Mouse (Mus musculus) kidney, embryonic 15.5 days (tissue): ENCODE results near the gene Ckm. TPM values are rescaled to one million over a fixed set of nuclear protein-coding genes. Genes with fewer than 3 reads are reported as not detected.

Source experiments
- ATAC-seq: fragments of 200-750 bp; cut with Nextera tagmentation; replicated peaks from 2 replicates; pipeline ENCODE4 v1.8.0; 2017; ENCODE audit warnings: moderate TSS enrichment; ENCODE audit not compliant: low FRiP score
- H3K27ac ChIP-seq: fragments of 300-500 bp; sonication (generic); 2 replicates; pipeline ENCODE4 v1.5.1; 2015; ENCODE audit warnings: mild to moderate bottlenecking, inconsistent platforms
- H3K27me3 ChIP-seq: fragments of 300-500 bp; sonication (generic); 2 replicates; pipeline ENCODE4 v1.6.1; 2015; ENCODE audit warnings: inconsistent platforms
- H3K36me3 ChIP-seq: fragments of 300-500 bp; sonication (generic); 2 replicates; pipeline ENCODE4 v1.6.1; 2015; ENCODE audit warnings: inconsistent platforms
- H3K4me1 ChIP-seq: fragments of 300-500 bp; sonication (generic); 2 replicates; pipeline ENCODE4 v1.6.1; 2015; ENCODE audit warnings: inconsistent platforms
- H3K4me2 ChIP-seq: fragments of 300-500 bp; sonication (generic); 2 replicates; pipeline ENCODE4 v1.6.1; 2015; ENCODE audit warnings: moderate library complexity, mild to moderate bottlenecking, inconsistent platforms
- H3K4me3 ChIP-seq: fragments of 300-500 bp; sonication (generic); replicated peaks from 2 replicates; pipeline ENCODE4 v1.5.1; 2015; ENCODE audit warnings: mild to moderate bottlenecking, inconsistent platforms
- H3K9ac ChIP-seq: fragments of 300-500 bp; sonication (generic); 2 replicates; pipeline ENCODE4 v1.6.1; 2015; ENCODE audit warnings: mild to moderate bottlenecking, inconsistent platforms
- H3K9me3 ChIP-seq: fragments of 300-500 bp; sonication (generic); replicated peaks from 2 replicates; pipeline ENCODE4 v1.6.1; 2016; ENCODE audit warnings: inconsistent platforms
- WGBS: fragments of 180-500 bp; shearing (Covaris S2); methylation state at CpG from one replicate; pipeline ENCODE4 v1.1.7; 2015; ENCODE audit warnings: mixed read lengths; 5-methylcytosine and 5-hydroxymethylcytosine counted together
- polyA plus RNA-seq: library from polyadenylated mRNA; unstranded; fragments of >200 nt; fragmentation: Nextera tagmentation; extraction: Ambion mirVana; gene quantifications from 2 replicates; pipeline ENCODE4 v1.2.1, GENCODE M21; 2015

The Ckm gene
- polyA plus RNA-seq, 1 experiment from 2014 or later = 22.6 TPM

GRCm38 (mm10) chr7:19399496-19400280, 4.9 kb upstream of the Ckm start:
- peak overlapping the region; percentile 41 for H3K4me3 ChIP-seq
- H3K27me3 ChIP-seq = peaks cover 48% of the 10 kb centered on the region
- H3K4me1 ChIP-seq = peaks cover 25% of the 10 kb centered on the region
- WGBS = 2% methylated on average over 27 of the region's 27 CpGs
- peak; percentile 40; the same call in 1 of the 2 replicates for ATAC-seq
- peak overlapping the region; percentile 71 for H3K4me2 ChIP-seq
- H3K9me3 ChIP-seq = peaks cover 5% of the 10 kb centered on the region; the same call in 1 of the 2 replicates
- peak overlapping the region; percentile 35 for H3K9ac ChIP-seq
- H3K27ac ChIP-seq = 0 out of 2 replicates have a peak overlapping the region, but pooled peaks have one; percentile 18
- H3K36me3 ChIP-seq = peaks cover 13% of the 10 kb centered on the region

- peaks cover 54% of the 10 kb centered on the region for H3K27me3 ChIP-seq
- no peak for ATAC-seq
- H3K4me2 ChIP-seq = no peak overlapping the region
- WGBS = 83% methylated on average over 4 of the region's 4 CpGs
- H3K9me3 ChIP-seq = peaks cover 5% of the 10 kb centered on the region; the same call in 1 of the 2 replicates
- H3K9ac ChIP-seq = no peak overlapping the region
- H3K27ac ChIP-seq = no peak overlapping the region
- H3K36me3 ChIP-seq = peaks cover 2% of the 10 kb centered on the region
- H3K4me3 ChIP-seq = no peak overlapping the region
- peaks cover 25% of the 10 kb centered on the region for H3K4me1 ChIP-seq
Measured at GRCm38 (mm10) chr7:19400946-19401345, 3.6 kb upstream of the Ckm start.

GRCm38 (mm10) chr7:19402535-19403112, 2.0 kb upstream of the Ckm start:
- Histone ChIP-seq H3K4me3 (no peak overlapping the region), H3K27me3 (peaks cover 64% of the 10 kb centered on the region), H3K9ac (no peak overlapping the region), H3K27ac (no peak overlapping the region), H3K36me3 (no peaks in the 10 kb centered on the region), H3K4me1 (peaks cover 25% of the 10 kb centered on the region), H3K9me3 (peaks cover 5% of the 10 kb centered on the region; the same call in 1 of the 2 replicates), H3K4me2 (no peak overlapping the region)
- no peak for ATAC-seq
- WGBS = 81% methylated on average over 9 of the region's 9 CpGs

- peak within 1 kb of the TSS; percentile 67 for H3K4me3 ChIP-seq
- WGBS = 1% methylated on average over 62 of the region's 62 CpGs
- ATAC-seq = peak; percentile 50
- H3K9me3 ChIP-seq = peaks cover 5% of the 10 kb centered on the region; the same call in 1 of the 2 replicates
- no peaks in the 10 kb centered on the region for H3K36me3 ChIP-seq
- H3K9ac ChIP-seq = peak within 1 kb of the TSS; percentile 58
- H3K27ac ChIP-seq = no peak within 1 kb of the TSS
- H3K4me2 ChIP-seq = peak within 1 kb of the TSS; percentile 98
- peaks cover 64% of the 10 kb centered on the region for H3K27me3 ChIP-seq
- peaks cover 25% of the 10 kb centered on the region for H3K4me1 ChIP-seq
Measured at GRCm38 (mm10) chr7:19403731-19404296, 762 bp upstream of the Ckm start, which contains the start of gene Klc3. TSS of gene Klc3 (minus strand) at chr7:19404104.

GRCm38 (mm10) chr7:19405417-19405816, 841 bp downstream of the Ckm start:
- Histone ChIP-seq H3K27me3 (peaks cover 52% of the 10 kb centered on the region), H3K4me1 (peaks cover 21% of the 10 kb centered on the region), H3K9ac (no peak overlapping the region), H3K4me3 (0 out of 2 replicates have a peak overlapping the region, but pooled peaks have one; percentile 4), H3K9me3 (peaks cover 5% of the 10 kb centered on the region; the same call in 1 of the 2 replicates), H3K36me3 (no peaks in the 10 kb centered on the region), H3K27ac (no peak overlapping the region), H3K4me2 (peak overlapping the region; percentile 43)
- ATAC-seq = peak; percentile 59; the same call in 1 of the 2 replicates
- WGBS = 2% methylated on average over 19 of the region's 19 CpGs

- ATAC-seq = no peak
- Histone ChIP-seq H3K4me2 (no peak overlapping the region), H3K36me3 (no peaks in the 10 kb centered on the region), H3K4me1 (peaks cover 11% of the 10 kb centered on the region; the same call in 1 of the 2 replicates), H3K9me3 (no peaks in the 10 kb centered on the region), H3K9ac (no peak overlapping the region), H3K27me3 (peaks cover 15% of the 10 kb centered on the region), H3K27ac (no peak overlapping the region), H3K4me3 (no peak overlapping the region)
- WGBS = 32% methylated on average over 6 of the region's 6 CpGs
Measured at GRCm38 (mm10) chr7:19409753-19410152, 5.2 kb downstream of the Ckm start.

DNA sequence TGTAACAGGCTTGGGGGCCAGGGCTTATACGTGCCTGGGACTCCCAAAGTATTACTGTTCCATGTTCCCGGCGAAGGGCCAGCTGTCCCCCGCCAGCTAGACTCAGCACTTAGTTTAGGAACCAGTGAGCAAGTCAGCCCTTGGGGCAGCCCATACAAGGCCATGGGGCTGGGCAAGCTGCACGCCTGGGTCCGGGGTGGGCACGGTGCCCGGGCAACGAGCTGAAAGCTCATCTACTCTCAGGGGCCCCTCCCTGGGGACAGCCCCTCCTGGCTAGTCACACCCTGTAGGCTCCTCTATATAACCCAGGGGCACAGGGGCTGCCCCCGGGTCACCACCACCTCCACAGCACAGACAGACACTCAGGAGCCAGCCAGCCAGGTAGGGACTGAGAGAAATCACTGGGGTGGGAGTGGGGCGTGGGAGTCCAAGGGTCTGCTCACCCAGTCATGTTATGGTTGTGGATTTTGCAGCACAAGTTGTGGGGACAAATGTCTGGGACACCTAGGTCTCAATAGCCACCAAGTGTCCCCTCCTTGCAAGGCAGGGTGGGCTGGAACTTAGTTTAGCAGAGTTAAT, 6.3 kb downstream of the Ckm start:
- H3K4me1 ChIP-seq = peaks cover 11% of the 10 kb centered on the region; the same call in 1 of the 2 replicates
- 75% methylated on average over 11 of the region's 11 CpGs for WGBS
- 0 out of 2 replicates have a peak, but pooled peaks cover 10% of the 10 kb centered on the region for H3K27me3 ChIP-seq
- 0 out of 2 replicates have a peak, but pooled peaks have one; percentile 19 for ATAC-seq
- no peak overlapping the region for H3K4me2 ChIP-seq
- no peak overlapping the region for H3K9ac ChIP-seq
- H3K4me3 ChIP-seq = no peak overlapping the region
- H3K36me3 ChIP-seq = no peaks in the 10 kb centered on the region
- no peak overlapping the region for H3K27ac ChIP-seq
- H3K9me3 ChIP-seq = no peaks in the 10 kb centered on the region

DNA sequence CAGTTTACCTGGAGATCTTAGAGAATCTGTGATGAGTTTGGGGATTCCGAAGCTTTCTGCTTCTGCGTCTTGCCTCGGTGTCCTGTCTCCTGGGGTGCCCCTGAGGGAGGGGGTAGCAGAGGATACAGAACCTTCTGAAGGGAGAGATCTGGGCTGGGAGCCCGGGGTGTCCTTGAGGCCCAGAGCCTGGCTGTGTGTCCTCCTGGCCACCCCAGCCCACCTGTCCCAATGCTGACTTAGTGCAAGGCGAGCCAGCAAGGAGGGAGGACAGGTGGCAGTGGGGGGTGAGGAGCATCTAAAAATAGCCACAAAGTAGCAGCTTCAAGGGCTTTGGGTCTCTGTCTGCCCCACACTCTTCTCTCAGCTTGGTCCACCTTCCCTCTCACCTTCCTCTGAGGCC, 7.2 kb downstream of the Ckm start:
- H3K9ac ChIP-seq = no peak overlapping the region
- WGBS = 75% methylated on average over 5 of the region's 5 CpGs
- peaks cover 11% of the 10 kb centered on the region; the same call in 1 of the 2 replicates for H3K4me1 ChIP-seq
- H3K36me3 ChIP-seq = no peaks in the 10 kb centered on the region
- peaks cover 10% of the 10 kb centered on the region; the same call in 1 of the 2 replicates for H3K27me3 ChIP-seq
- no peak overlapping the region for H3K4me3 ChIP-seq
- no peak for ATAC-seq
- no peaks in the 10 kb centered on the region for H3K9me3 ChIP-seq
- no peak overlapping the region for H3K27ac ChIP-seq
- no peak overlapping the region for H3K4me2 ChIP-seq

- no peak overlapping the region for H3K27ac ChIP-seq
- no peak overlapping the region for H3K9ac ChIP-seq
- peaks cover 11% of the 10 kb centered on the region; the same call in 1 of the 2 replicates for H3K4me1 ChIP-seq
- peaks cover 18% of the 10 kb centered on the region for H3K27me3 ChIP-seq
- no peaks in the 10 kb centered on the region for H3K36me3 ChIP-seq
- H3K4me3 ChIP-seq = no peak overlapping the region
- H3K9me3 ChIP-seq = no peaks in the 10 kb centered on the region
- no peak overlapping the region for H3K4me2 ChIP-seq
- no peak for ATAC-seq
- 87% methylated on average over 3 of the region's 3 CpGs for WGBS
Measured at GRCm38 (mm10) chr7:19413525-19413924, 8.9 kb downstream of the Ckm start.

DNA sequence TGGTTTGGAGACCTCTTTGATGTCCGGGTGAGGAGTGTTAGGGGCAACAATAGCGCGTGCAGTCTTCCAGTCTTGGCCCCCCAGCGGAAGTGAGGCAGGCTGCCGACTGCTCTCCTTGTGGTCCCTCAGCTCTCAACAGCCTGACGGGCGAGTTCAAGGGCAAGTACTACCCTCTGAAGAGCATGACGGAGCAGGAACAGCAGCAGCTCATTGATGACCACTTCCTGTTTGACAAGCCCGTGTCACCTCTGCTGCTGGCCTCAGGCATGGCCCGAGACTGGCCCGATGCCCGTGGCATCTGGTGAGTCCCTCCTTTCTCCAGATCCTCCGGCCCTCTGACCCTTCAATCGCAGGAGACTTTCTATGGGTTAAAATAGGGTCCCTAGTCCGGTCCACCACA, 12.0 kb downstream of the Ckm start:
- Histone ChIP-seq H3K4me1 (peaks cover 13% of the 10 kb centered on the region), H3K36me3 (no peaks in the 10 kb centered on the region), H3K9me3 (no peaks in the 10 kb centered on the region), H3K27me3 (peaks cover 49% of the 10 kb centered on the region), H3K4me3 (no peak overlapping the region), H3K9ac (no peak overlapping the region), H3K4me2 (no peak overlapping the region), H3K27ac (no peak overlapping the region)
- 66% methylated on average over 15 of the region's 15 CpGs for WGBS
- no peak for ATAC-seq

GRCm38 (mm10) chr7:19420121-19420520, 15.5 kb downstream of the Ckm start:
- H3K9me3 ChIP-seq = no peaks in the 10 kb centered on the region
- H3K4me3 ChIP-seq = peak overlapping the region; percentile 22
- H3K27ac ChIP-seq = no peak overlapping the region
- ATAC-seq = no peak
- H3K4me1 ChIP-seq = peaks cover 13% of the 10 kb centered on the region
- peaks cover 4% of the 10 kb centered on the region for H3K36me3 ChIP-seq
- H3K9ac ChIP-seq = no peak overlapping the region
- WGBS = 5% methylated on average over 28 of the region's 28 CpGs
- peak overlapping the region; percentile 50 for H3K4me2 ChIP-seq
- H3K27me3 ChIP-seq = peaks cover 62% of the 10 kb centered on the region
